Mouse (Mus musculus): ENCODE measurements at regions not wholly inside any gene's neighbourhood (a gene's known extent, or its start where the extent isn't known, plus 50 kb on each side); places are given as distances from the start of the nearest gene placed in this dataset.
"Not testable (repeated sequence)": the region's sequence is repeated elsewhere in the genome, so short reads cannot be mapped to it uniquely, and the experiment has no call there.

- DNase-seq (ENCODE audit: low spot score in 2 of 2), result peak; percentile 88 to 94
These were observed 80.1 kb upstream of the Riok2 start for GRCm38 (mm10) chr17:17293932-17294534.

- DNase-seq (ENCODE audit: low spot score in 2 of 2), result not testable (repeated sequence)
These were observed 79.1 kb upstream of the Riok2 start for GRCm38 (mm10) chr17:17295037-17295436.

- not testable (repeated sequence) for DNase-seq (ENCODE audit: low spot score in 2 of 2)
These were observed 70.6 kb upstream of the Riok2 start for GRCm38 (mm10) chr17:17303496-17303895.

All from frontal cortex, postnatal 36 days (tissue).